Mouse (Mus musculus): ENCODE measurements around the gene Mat2b.
A peak's percentile ranks its signal among the peaks of the same experiment; 100 is the strongest.
"Not testable (repeated sequence)": the region's sequence is repeated elsewhere in the genome, so short reads cannot be mapped to it uniquely, and the experiment has no call there.

Gene Mat2b

DNA sequence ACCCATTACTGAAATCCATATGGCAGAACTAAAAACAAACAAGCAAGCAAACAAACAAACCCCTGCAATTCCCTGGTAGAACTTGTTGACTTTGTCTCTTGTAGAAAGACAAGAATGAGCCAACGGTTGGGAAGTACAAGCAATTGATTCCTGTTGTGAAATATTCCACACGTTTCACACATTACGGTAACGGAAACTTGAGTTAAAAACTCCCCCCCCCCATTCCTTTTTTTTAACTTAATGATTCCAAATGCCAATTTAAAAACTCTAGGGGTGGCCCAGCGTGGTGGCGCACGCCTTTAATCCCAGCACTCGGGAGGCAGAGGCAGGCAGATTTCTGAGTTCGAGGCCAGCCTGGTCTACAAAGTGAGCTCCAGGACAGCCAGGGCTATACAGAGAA lies at the start of gene Mat2b:
Gene Mat2b (minus strand): TSS at position 101 of the 400 bp plus-strand sequence.
- no peak for DNase-seq

DNA sequence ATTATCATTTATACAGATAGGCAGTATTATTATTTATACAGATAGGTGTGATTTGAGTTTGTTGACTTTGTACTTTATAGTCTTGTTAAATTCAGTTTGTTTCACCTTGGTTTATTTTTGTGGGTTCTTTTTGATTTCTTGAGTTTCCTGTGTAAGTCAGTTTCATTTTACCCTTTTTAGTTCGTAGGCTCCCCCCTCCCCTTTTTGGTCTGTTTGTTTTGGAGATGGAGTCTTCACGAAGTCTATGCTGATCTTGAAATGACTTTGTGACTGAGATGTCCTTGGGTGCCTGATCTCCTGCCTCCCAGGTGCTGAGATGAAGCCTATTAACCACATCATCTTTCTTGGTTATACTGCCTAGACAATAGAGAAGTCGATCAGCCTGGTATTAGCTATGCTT lies 49.3 kb upstream of the Mat2b start:
- no peak for DNase-seq

GRCm38 (mm10) chr11:40741605-40742262 lies 46.7 kb upstream of the Mat2b start:
- DNase-seq: no peak

DNA sequence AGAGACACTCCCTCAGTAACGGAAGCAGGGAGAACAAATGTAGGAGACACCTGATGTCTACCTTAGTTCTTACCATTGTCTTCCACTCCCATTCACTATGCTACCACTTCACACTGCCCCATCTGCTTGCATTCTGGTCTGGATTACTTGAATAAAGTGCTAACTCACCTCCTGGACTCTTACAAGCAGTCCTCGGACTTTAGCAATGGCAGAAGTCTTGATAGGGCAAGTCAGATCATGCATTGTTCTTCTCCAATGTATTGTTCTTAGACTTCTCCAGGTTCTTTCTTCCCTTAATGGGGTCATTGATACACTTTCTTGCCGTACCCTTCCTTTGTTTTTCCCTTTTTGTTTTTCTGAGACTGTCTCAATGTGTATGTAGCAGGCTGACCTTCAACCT lies 42.4 kb upstream of the Mat2b start:
- DNase-seq: no peak

DNA sequence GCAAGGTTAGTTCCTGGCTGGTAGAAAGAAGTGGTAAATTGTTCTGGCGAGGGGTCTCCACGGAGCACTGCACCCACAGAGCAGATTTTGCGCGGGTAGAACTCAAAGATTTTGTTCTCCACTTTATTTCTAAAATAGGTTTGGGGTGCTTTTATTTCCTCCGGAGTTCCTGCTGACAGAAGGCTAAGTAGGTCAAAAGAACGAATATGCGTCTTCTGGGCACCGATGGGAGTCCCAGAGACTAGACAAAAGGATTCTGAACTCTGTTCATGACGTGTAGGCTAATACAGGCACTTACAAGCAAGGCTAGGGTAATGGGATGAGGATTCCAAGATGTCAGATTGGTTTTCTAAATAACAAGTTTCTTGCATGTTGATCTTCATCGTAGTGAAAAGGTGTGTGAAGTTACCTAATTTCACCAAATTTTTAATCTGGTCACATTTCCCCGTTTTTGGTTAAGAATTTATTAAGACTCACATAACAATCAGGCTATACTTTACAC lies 39.3 kb upstream of the Mat2b start:
- no peak for DNase-seq

- peak; percentile 96 for DNase-seq
These were observed 38.6 kb upstream of the Mat2b start, which contains the start of the genes Hmmr and Nudcd2 for GRCm38 (mm10) chr11:40733339-40734174. Hmmr (minus strand) TSS chr11:40733422. Nudcd2 (plus strand) TSS chr11:40733667.

DNA sequence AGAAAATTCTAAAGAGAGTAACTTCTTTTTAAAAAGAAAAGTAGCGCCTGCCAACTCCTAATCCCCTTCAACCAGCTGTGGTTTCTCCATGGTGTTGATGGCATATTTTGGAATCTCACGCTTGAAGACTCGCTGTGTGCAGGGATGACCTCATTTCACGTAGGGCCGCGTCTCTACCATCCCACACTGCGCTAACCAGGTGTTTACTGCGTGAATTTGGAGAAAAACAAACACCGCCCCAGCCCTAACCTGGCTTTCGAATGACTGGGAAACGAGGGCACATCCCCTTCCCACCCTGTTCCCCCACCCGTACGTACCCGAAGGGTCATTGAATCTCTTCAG lies 38.0 kb upstream of the Mat2b start:
- DNase-seq: no peak

- DNase-seq: no peak
These were observed 23.3 kb upstream of the Mat2b start for GRCm38 (mm10) chr11:40718324-40718723.

DNA sequence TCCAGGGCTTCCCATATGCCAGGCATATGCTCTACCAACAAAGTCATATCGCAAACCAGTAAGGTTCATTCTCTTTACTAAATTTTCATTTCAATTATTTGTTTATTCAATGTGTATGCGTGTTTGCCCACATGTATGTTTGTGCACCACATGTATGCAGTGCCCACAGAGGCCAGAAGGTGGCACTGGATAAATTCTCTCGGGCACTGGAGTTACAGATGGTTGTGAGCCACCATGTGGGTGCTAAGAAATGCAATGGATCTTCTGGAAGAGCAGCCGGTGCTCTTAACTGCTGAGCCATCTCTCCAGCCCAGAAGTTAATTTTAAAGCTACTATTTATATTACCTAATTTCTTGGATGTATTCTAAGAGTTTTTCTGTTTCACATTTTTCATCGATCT lies 20.5 kb upstream of the Mat2b start:
- DNase-seq: no peak

DNA sequence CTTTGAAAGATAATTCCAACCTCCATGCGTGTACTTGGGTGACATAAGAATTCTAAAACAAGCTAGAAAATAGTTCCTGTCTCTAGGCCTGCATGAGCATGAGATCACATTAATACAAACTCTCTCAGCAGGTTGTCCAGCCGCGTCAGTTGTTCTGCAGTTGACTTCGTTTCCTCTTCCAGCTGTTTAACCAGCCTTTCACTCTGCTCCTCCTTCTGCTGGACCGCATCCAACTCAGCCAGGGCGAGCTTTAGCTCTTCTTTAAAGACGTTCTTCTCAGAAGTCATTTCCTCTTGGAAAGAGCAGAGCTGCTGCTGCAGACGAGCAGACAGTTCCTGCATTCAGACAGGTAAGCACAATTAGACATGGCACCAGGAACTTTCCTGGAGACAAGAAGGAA lies 18.9 kb upstream of the Mat2b start:
- peak; percentile 40 for DNase-seq

DNA sequence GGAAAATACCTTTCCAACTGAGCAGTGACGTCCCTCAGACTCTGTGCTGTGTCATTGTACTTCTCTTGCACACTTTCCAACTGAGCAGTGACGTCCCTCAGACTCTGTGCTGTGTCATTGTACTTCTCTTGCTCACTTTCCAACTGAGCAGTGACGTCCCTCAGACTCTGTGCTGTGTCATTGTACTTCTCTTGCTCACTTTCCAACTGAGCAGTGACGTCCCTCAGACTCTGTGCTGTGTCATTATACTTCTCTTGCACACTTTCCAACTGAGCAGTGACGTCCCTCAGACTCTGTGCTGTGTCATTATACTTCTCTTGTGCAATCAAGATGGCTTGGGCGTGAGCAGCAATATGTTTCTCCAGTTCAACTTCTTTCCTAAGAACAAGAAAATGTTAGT lies 14.9 kb upstream of the Mat2b start:
- DNase-seq: not testable (repeated sequence)

- DNase-seq: peak; percentile 82
These were observed 504 bp downstream of the Mat2b start for GRCm38 (mm10) chr11:40694311-40695087.

DNA sequence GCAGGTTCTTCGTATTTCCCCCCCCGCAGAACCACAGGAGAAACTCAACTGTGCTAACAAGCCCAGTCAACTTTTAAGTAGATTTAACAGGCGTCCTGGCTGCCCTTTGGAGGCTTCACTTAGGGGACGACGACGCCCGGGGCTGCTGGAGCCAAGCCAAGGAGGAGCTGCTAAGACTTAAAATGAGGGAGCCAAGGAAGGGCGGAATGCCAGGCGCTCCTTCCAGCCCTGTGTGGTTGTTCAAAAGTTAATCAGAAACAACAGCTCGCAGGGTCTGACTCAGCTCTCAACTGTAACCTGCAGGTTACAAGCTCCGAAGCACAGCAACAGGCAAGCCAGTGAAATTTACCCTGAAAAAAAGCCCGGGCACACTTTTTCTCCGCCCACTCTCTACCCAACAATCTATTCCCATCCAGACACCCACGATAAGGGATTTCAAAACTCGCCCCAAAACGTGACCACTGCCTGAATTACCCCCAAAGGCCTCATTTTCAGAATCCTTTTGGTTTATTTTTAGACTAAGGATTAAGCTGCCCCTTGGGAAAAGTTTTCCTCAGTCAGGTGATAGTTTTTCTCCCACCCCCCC lies 1.5 kb downstream of the Mat2b start:
- DNase-seq: peak; percentile 93

GRCm38 (mm10) chr11:40692511-40693365 lies 2.3 kb downstream of the Mat2b start:
- DNase-seq: peak; percentile 96

DNA sequence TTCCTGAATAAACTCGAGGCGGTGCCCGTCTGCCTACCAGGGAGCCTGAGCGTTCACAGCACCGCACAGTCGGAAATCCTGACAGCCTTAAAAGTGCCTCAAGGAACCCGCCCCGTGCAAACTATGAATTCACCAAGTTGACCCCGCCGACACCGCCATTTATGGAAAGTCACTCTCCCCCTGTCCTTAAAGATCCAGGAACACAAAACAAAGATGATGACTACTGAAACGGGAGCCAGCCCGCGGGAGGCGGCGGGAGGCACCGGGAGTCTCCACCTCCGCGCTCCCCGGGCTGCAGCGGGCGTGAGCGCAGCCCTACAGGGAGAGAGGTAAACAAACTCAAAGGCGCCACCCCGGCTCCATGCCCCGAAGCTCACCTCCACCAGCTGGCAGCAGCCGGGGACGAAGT lies 2.9 kb downstream of the Mat2b start:
- no peak for DNase-seq

DNA sequence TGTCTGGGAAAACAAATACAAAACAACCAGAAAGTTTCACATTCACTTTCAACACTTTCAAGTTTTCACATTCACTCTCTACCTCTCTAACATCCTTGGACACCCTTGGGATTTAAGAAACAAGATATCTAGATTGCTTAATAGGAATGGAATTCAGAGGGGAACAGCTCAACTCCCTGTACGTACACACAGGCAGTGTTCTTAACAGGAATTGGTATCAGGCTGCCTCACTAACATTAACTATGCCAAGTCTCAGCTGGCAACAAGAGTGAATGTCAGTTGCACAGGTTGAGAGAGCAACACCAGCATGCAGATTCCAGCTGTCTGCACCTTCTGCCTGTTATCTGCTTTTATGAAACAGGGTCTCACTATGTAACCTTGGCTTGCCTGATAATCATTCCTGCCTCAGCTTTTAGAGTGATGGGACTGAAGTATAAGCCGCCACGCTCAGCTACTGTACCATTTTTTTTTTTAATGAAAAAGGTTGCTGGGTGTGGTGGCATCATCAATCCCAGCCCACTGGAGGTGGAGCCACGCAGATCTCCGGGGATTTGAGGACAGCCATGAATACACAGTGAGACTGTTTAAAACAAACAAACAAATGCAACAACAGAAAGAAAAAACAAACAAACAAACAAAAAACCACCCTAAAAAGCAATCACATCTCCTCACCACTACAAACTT lies 4.4 kb downstream of the Mat2b start:
- DNase-seq: no peak

GRCm38 (mm10) chr11:40683295-40683694 lies 11.7 kb downstream of the Mat2b start:
- DNase-seq: no peak

- DNase-seq: no peak
These were observed 12.5 kb downstream of the Mat2b start for GRCm38 (mm10) chr11:40682456-40682855.

DNA sequence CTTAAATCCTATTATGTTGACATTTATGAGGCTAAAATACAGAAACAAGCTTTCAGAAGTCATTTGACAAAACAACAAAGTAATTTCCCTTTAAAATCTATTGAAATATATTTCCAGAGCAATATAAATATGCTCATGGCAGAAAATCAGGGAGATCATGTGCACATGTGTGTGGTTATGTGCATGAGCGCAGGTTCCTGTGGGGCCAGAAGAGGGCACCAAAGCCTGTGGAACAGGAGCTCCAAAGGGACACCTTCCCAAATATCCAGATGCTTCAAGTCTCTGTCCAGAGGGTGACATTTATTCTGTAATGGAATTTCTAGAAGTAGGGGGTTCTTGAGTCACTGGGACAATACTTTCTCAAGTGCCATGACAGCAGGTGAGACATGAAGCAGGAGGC lies 17.8 kb downstream of the Mat2b start:
- no peak for DNase-seq

- no peak for DNase-seq
These were observed 19.8 kb downstream of the Mat2b start for GRCm38 (mm10) chr11:40675014-40675730.

All from kidney, postnatal 14 days (tissue).